Mouse (Mus musculus) thymus, adult 2 months (tissue): Measurements from ENCODE around the gene Rpl32.

Experiments used
- CTCF ChIP-seq: fragments of 200-500 bp; IDR thresholded peaks from 2 replicates; pipeline ENCODE4 v1.5.1; 2012; ENCODE audit warnings: mild to moderate bottlenecking, control low read depth, low read length, moderate library complexity, borderline replicate concordance; ENCODE audit not compliant: control insufficient read depth, poor library complexity, insufficient read depth; ENCODE audit errors: extremely low read depth
- POLR2A ChIP-seq: fragments of 200-500 bp; IDR thresholded peaks from 2 replicates; pipeline ENCODE4 v1.6.1; 2012; ENCODE audit warnings: mild to moderate bottlenecking, low read length, control low read depth, moderate library complexity; ENCODE audit not compliant: control insufficient read depth, poor library complexity, insufficient read depth; ENCODE audit errors: extremely low read depth

- no peak for TF ChIP-seq CTCF
- TF ChIP-seq POLR2A, result no peak
Observed at GRCm38 (mm10) chr6:115755536-115755935, 53.0 kb downstream of the Rpl32 start.
